Mouse (Mus musculus) embryonic facial prominence, embryonic 13.5 days (tissue): ENCODE results near the gene Spef1. TPM values are rescaled to one million over a fixed set of nuclear protein-coding genes. Genes with fewer than 3 reads are reported as not detected.
A peak's percentile ranks its signal among the peaks of the same experiment; 100 is the strongest.

Experiments used
- ATAC-seq: fragments of 200-750 bp; cut with Nextera tagmentation; 2 replicates; pipeline ENCODE4 v1.8.0; 2017; ENCODE audit warnings: low read depth; ENCODE audit not compliant: insufficient number of reproducible peaks, insufficient read depth, low FRiP score, low TSS enrichment
- H3K27ac ChIP-seq: fragments of 300-500 bp; sonication (generic); 2 replicates; pipeline ENCODE4 v1.5.1; 2015; ENCODE audit warnings: moderate library complexity, mild to moderate bottlenecking, inconsistent platforms
- H3K27me3 ChIP-seq: fragments of 300-500 bp; sonication (generic); 2 replicates; pipeline ENCODE4 v1.6.1; 2015; ENCODE audit warnings: mild to moderate bottlenecking, inconsistent platforms
- H3K36me3 ChIP-seq: fragments of 300-500 bp; sonication (generic); 2 replicates; pipeline ENCODE4 v1.6.1; 2015; ENCODE audit warnings: mild to moderate bottlenecking, inconsistent platforms
- H3K4me1 ChIP-seq: fragments of 300-500 bp; sonication (generic); 2 replicates; pipeline ENCODE4 v1.6.1; 2015; ENCODE audit warnings: inconsistent platforms
- H3K4me2 ChIP-seq: fragments of 300-500 bp; sonication (generic); 2 replicates; pipeline ENCODE4 v1.6.1; 2015; ENCODE audit warnings: moderate library complexity, mild to moderate bottlenecking, inconsistent platforms
- H3K4me3 ChIP-seq: fragments of 300-500 bp; sonication (generic); 2 replicates; pipeline ENCODE4 v1.5.1; 2015; ENCODE audit warnings: mild to moderate bottlenecking, inconsistent platforms
- H3K9ac ChIP-seq: fragments of 300-500 bp; sonication (generic); 2 replicates; pipeline ENCODE4 v1.6.1; 2015; ENCODE audit warnings: mild to moderate bottlenecking, inconsistent platforms
- H3K9me3 ChIP-seq: fragments of 300-500 bp; sonication (generic); 2 replicates; pipeline ENCODE4 v1.6.1; 2016; ENCODE audit warnings: inconsistent platforms
- WGBS: fragments of 180-500 bp; shearing (Covaris S2); methylation state at CpG from one replicate; pipeline ENCODE4 v1.1.7; 2015; ENCODE audit warnings: mixed read lengths; 5-methylcytosine and 5-hydroxymethylcytosine counted together
- polyA plus RNA-seq: library from polyadenylated mRNA; unstranded; fragments of >200 nt; fragmentation: Nextera tagmentation; extraction: Ambion mirVana; gene quantifications from 2 replicates; pipeline ENCODE4 v1.2.1, GENCODE M21; 2015

The Spef1 gene
- polyA plus RNA-seq, 1 experiment from 2014 or later, result 4.4 TPM

GRCm38 (mm10) chr2:131139287-131139686, 47.8 kb downstream of the Spef1 start:
- Histone ChIP-seq H3K4me3 (no peak overlapping the region), H3K4me1 (peaks cover 14% of the 10 kb centered on the region), H3K9ac (no peak overlapping the region), H3K27ac (no peak overlapping the region), H3K36me3 (peaks cover 91% of the 10 kb centered on the region), H3K27me3 (no peaks in the 10 kb centered on the region), H3K4me2 (no peak overlapping the region), H3K9me3 (no peaks in the 10 kb centered on the region)
- ATAC-seq, result no peak
- WGBS, result 90% methylated on average over 5 of the region's 5 CpGs

- 94% methylated on average over 7 of the region's 7 CpGs for WGBS
Observed at GRCm38 (mm10) chr2:131138760-131139159, 48.3 kb downstream of the Spef1 start.

GRCm38 (mm10) chr2:131138296-131138695, 48.8 kb downstream of the Spef1 start:
- no peak for ATAC-seq
- 80% methylated on average over 4 of the region's 4 CpGs for WGBS

More at GRCm38 (mm10) chr2:131138760-131139159, 48.3 kb downstream of the Spef1 start:
- H3K27me3 ChIP-seq, result no peaks in the 10 kb centered on the region
- H3K9me3 ChIP-seq, result no peaks in the 10 kb centered on the region
- peaks cover 17% of the 10 kb centered on the region for H3K4me1 ChIP-seq
- no peak overlapping the region for H3K4me2 ChIP-seq
- H3K36me3 ChIP-seq, result peaks cover 92% of the 10 kb centered on the region
- no peak overlapping the region for H3K27ac ChIP-seq
- no peak for ATAC-seq
- H3K9ac ChIP-seq, result no peak overlapping the region
- no peak overlapping the region for H3K4me3 ChIP-seq

GRCm38 (mm10) chr2:131135521-131136139, 51.5 kb downstream of the Spef1 start:
- no peak overlapping the region for H3K4me2 ChIP-seq
- H3K4me1 ChIP-seq, result peaks cover 19% of the 10 kb centered on the region; the same call in 1 of the 2 replicates
- H3K36me3 ChIP-seq, result peaks cover 61% of the 10 kb centered on the region
- H3K27ac ChIP-seq, result no peak overlapping the region
- 0 out of 2 replicates have a peak overlapping the region, but pooled peaks have one; percentile 36 for H3K9ac ChIP-seq
- H3K9me3 ChIP-seq, result no peaks in the 10 kb centered on the region
- ATAC-seq, result 0 out of 2 replicates have a peak, but pooled peaks have one; percentile 18
- 64% methylated on average over 11 of the region's 11 CpGs for WGBS
- H3K4me3 ChIP-seq, result no peak overlapping the region
- no peaks in the 10 kb centered on the region for H3K27me3 ChIP-seq

More at GRCm38 (mm10) chr2:131138296-131138695, 48.8 kb downstream of the Spef1 start:
- Histone ChIP-seq H3K4me3 (no peak overlapping the region), H3K4me1 (peaks cover 17% of the 10 kb centered on the region), H3K36me3 (peaks cover 88% of the 10 kb centered on the region), H3K9ac (no peak overlapping the region), H3K27ac (no peak overlapping the region), H3K4me2 (no peak overlapping the region), H3K9me3 (no peaks in the 10 kb centered on the region), H3K27me3 (no peaks in the 10 kb centered on the region)

GRCm38 (mm10) chr2:131134826-131135400, 52.2 kb downstream of the Spef1 start:
- Histone ChIP-seq H3K4me3 (no peak overlapping the region), H3K9me3 (no peaks in the 10 kb centered on the region), H3K36me3 (peaks cover 55% of the 10 kb centered on the region), H3K27me3 (no peaks in the 10 kb centered on the region), H3K4me2 (no peak overlapping the region), H3K27ac (no peak overlapping the region), H3K4me1 (peaks cover 19% of the 10 kb centered on the region; the same call in 1 of the 2 replicates), H3K9ac (0 out of 2 replicates have a peak overlapping the region, but pooled peaks have one; percentile 27)
- ATAC-seq, result no peak
- WGBS, result 64% methylated on average over 8 of the region's 8 CpGs

- no peaks in the 10 kb centered on the region for H3K27me3 ChIP-seq
- peak overlapping the region; percentile 44; the same call in 1 of the 2 replicates for H3K27ac ChIP-seq
- 0 out of 2 replicates have a peak overlapping the region, but pooled peaks have one; percentile 27 for H3K9ac ChIP-seq
- H3K9me3 ChIP-seq, result no peaks in the 10 kb centered on the region
- H3K4me3 ChIP-seq, result no peak overlapping the region
- no peak overlapping the region for H3K4me2 ChIP-seq
- H3K36me3 ChIP-seq, result peaks cover 50% of the 10 kb centered on the region
- WGBS, result 50% methylated on average over 1 of the region's 1 CpGs
- no peak for ATAC-seq
- peaks cover 22% of the 10 kb centered on the region; the same call in 1 of the 2 replicates for H3K4me1 ChIP-seq
Observed at GRCm38 (mm10) chr2:131134381-131134780, 52.7 kb downstream of the Spef1 start.

- peaks cover 37% of the 10 kb centered on the region for H3K36me3 ChIP-seq
- peak within 1 kb of the TSS; percentile 58 for H3K27ac ChIP-seq
- WGBS, result 66% methylated on average over 9 of the region's 9 CpGs
- no peaks in the 10 kb centered on the region for H3K9me3 ChIP-seq
- 0 out of 2 replicates have a peak within 1 kb of the TSS, but pooled peaks have one; percentile 27 for H3K9ac ChIP-seq
- H3K4me2 ChIP-seq, result no peak within 1 kb of the TSS
- H3K4me3 ChIP-seq, result no peak within 1 kb of the TSS
- no peak for ATAC-seq
- no peaks in the 10 kb centered on the region for H3K27me3 ChIP-seq
- peaks cover 36% of the 10 kb centered on the region for H3K4me1 ChIP-seq
Observed at GRCm38 (mm10) chr2:131132930-131133547, 54.0 kb downstream of the Spef1 start, which contains the start of gene Gm11037. Gene Gm11037 (plus strand): TSS chr2:131133497.

GRCm38 (mm10) chr2:131132111-131132888, 54.8 kb downstream of the Spef1 start:
- H3K36me3 ChIP-seq, result peaks cover 33% of the 10 kb centered on the region
- H3K9me3 ChIP-seq, result no peaks in the 10 kb centered on the region
- no peak overlapping the region for H3K4me2 ChIP-seq
- H3K27me3 ChIP-seq, result no peaks in the 10 kb centered on the region
- H3K27ac ChIP-seq, result peak overlapping the region; percentile 58
- no peak overlapping the region for H3K4me3 ChIP-seq
- peaks cover 43% of the 10 kb centered on the region for H3K4me1 ChIP-seq
- ATAC-seq, result no peak
- H3K9ac ChIP-seq, result no peak overlapping the region
- 73% methylated on average over 10 of the region's 10 CpGs for WGBS

GRCm38 (mm10) chr2:131130849-131131248, 56.2 kb downstream of the Spef1 start:
- Histone ChIP-seq H3K4me1 (peaks cover 56% of the 10 kb centered on the region), H3K27me3 (no peaks in the 10 kb centered on the region), H3K27ac (no peak overlapping the region), H3K9me3 (no peaks in the 10 kb centered on the region), H3K36me3 (peaks cover 21% of the 10 kb centered on the region), H3K4me3 (no peak overlapping the region), H3K9ac (no peak overlapping the region), H3K4me2 (no peak overlapping the region)
- WGBS, result 90% methylated on average over 2 of the region's 2 CpGs
- ATAC-seq, result no peak

GRCm38 (mm10) chr2:131129836-131130235, 57.2 kb downstream of the Spef1 start:
- WGBS, result 85% methylated on average over 5 of the region's 5 CpGs

GRCm38 (mm10) chr2:131128636-131129157, 58.4 kb downstream of the Spef1 start:
- ATAC-seq, result no peak
- Histone ChIP-seq H3K9me3 (no peaks in the 10 kb centered on the region), H3K4me3 (peak overlapping the region; percentile 68; the same call in 1 of the 2 replicates), H3K36me3 (no peaks in the 10 kb centered on the region; the same call in none of the 2 replicates), H3K4me1 (peaks cover 46% of the 10 kb centered on the region), H3K4me2 (peak overlapping the region; percentile 72), H3K27me3 (no peaks in the 10 kb centered on the region), H3K9ac (no peak overlapping the region), H3K27ac (no peak overlapping the region)
- WGBS, result 75% methylated on average over 3 of the region's 3 CpGs

More at GRCm38 (mm10) chr2:131129836-131130235, 57.2 kb downstream of the Spef1 start:
- Histone ChIP-seq H3K27ac (no peak overlapping the region), H3K27me3 (no peaks in the 10 kb centered on the region), H3K9me3 (no peaks in the 10 kb centered on the region), H3K9ac (no peak overlapping the region), H3K4me2 (no peak overlapping the region), H3K4me1 (peaks cover 54% of the 10 kb centered on the region), H3K4me3 (no peak overlapping the region), H3K36me3 (peaks cover 11% of the 10 kb centered on the region)
- no peak for ATAC-seq
